Mouse (Mus musculus) intestine, embryonic 16.5 days (tissue): ENCODE measurements around the gene Agpat4. TPM values are rescaled to one million over a fixed set of nuclear protein-coding genes. Genes with fewer than 3 reads are reported as not detected.
A peak's percentile ranks its signal among the peaks of the same experiment; 100 is the strongest.

Experiments used
- ATAC-seq: fragments of 200-750 bp; cut with Nextera tagmentation; 2 replicates; pipeline ENCODE4 v1.8.0; 2017; ENCODE audit warnings: moderate TSS enrichment, moderate library complexity
- H3K27ac ChIP-seq: fragments of 300-500 bp; sonication (generic); 2 replicates; pipeline ENCODE4 v1.5.1; 2014; ENCODE audit warnings: mild to moderate bottlenecking, low read length
- H3K27me3 ChIP-seq: fragments of 300-500 bp; sonication (generic); replicated peaks from 2 replicates; pipeline ENCODE4 v1.6.1; 2014; ENCODE audit warnings: low read length, control low read depth, mixed read lengths; ENCODE audit not compliant: control insufficient read depth, insufficient read depth
- H3K36me3 ChIP-seq: fragments of 300-500 bp; sonication (generic); 2 replicates; pipeline ENCODE4 v1.6.1; 2014; ENCODE audit warnings: low read length, control low read depth; ENCODE audit not compliant: control insufficient read depth, insufficient read depth
- H3K4me1 ChIP-seq: fragments of 300-500 bp; sonication (generic); 2 replicates; pipeline ENCODE4 v1.6.1; 2014; ENCODE audit warnings: low read length, control low read depth, mixed read lengths; ENCODE audit not compliant: control insufficient read depth, insufficient read depth
- H3K4me2 ChIP-seq: fragments of 300-500 bp; sonication (generic); 2 replicates; pipeline ENCODE4 v1.6.1; 2014; ENCODE audit warnings: low read depth, low read length, control low read depth
- H3K4me3 ChIP-seq: fragments of 300-500 bp; sonication (generic); 2 replicates; pipeline ENCODE4 v1.5.1; 2014; ENCODE audit warnings: mild to moderate bottlenecking, low read length
- H3K9ac ChIP-seq: fragments of 300-500 bp; sonication (generic); 2 replicates; pipeline ENCODE4 v1.6.1; 2014; ENCODE audit warnings: low read depth, low read length
- H3K9me3 ChIP-seq: fragments of 300-500 bp; sonication (generic); 2 replicates; pipeline ENCODE4 v1.6.1; 2016; ENCODE audit warnings: low read length, control low read depth; ENCODE audit not compliant: control insufficient read depth
- WGBS: fragments of 180-500 bp; shearing (Covaris S2); extraction: QIAGEN DNeasy Blood & Tissue Kit; methylation state at CpG from one replicate; pipeline ENCODE4 v1.1.7; 2014; 5-methylcytosine and 5-hydroxymethylcytosine counted together
- polyA plus RNA-seq: library from polyadenylated mRNA; unstranded; fragments of >200 nt; fragmentation: Nextera tagmentation; extraction: Ambion mirVana; gene quantifications from 2 replicates; pipeline ENCODE4 v1.2.1, GENCODE M21; 2015

Agpat4 gene
- polyA plus RNA-seq, 1 experiment from 2014 or later = 19.2 TPM

- Histone ChIP-seq H3K36me3 (peaks cover 3% of the 10 kb centered on the region; the same call in 1 of the 2 replicates), H3K27me3 (no peaks in the 10 kb centered on the region), H3K4me3 (no peak overlapping the region), H3K9ac (no peak overlapping the region), H3K4me1 (peaks cover 10% of the 10 kb centered on the region; the same call in 1 of the 2 replicates), H3K27ac (no peak overlapping the region), H3K9me3 (no peaks in the 10 kb centered on the region), H3K4me2 (no peak overlapping the region)
- WGBS = 93% methylated on average over 3 of the region's 3 CpGs
- ATAC-seq = no peak
Observed at GRCm38 (mm10) chr17:12264293-12264692, 145.8 kb downstream of the Agpat4 start.

DNA sequence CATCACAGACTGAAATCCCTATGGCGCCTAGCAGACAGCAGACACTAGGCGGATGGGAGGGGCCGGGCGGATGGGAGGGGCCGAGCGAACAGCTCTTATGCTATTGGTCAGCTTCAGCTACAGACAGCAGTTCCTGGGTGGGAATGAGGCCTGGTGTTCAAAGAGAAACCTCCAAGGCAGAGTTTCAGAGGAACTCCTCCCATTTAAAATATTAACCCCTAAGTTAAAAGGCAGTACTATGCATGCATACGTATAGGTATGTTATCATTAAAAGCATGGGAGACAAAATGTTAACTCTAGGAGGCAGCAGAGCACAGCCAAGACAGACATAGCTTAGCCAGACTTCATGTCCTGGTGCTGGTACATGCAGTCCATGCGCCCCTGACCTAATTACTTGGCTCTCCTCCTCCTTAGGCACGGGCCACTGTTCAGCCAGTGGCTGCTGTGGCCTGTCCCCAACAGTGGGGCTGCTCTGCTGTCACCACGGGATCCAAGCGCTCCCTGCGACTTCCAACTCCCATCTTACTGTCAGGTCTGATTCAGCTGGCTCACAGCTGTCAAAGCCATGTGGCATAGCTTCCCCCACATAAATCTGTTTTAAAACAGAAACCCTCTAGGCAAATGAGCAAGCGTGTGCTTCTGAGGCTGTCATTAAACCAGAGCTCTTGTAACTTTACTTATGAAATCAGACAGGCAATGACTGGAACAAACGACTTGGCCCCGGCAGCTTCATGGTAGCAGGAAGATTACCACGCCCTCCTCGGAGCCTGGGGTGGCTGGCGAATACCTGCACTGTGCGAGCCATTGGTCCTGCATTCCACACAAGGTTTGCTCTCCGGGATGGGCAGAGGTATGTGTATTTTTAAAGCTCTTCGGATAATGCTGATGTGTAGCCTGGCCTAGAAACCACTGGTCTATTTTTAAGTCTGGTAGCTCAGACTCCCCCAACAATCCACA is 147.7 kb downstream of the Agpat4 start:
- H3K36me3 ChIP-seq = peaks cover 6% of the 10 kb centered on the region
- H3K4me3 ChIP-seq = no peak overlapping the region
- no peaks in the 10 kb centered on the region for H3K27me3 ChIP-seq
- no peak overlapping the region for H3K9ac ChIP-seq
- ATAC-seq = peak; percentile 77
- H3K4me2 ChIP-seq = no peak overlapping the region
- H3K4me1 ChIP-seq = peaks cover 10% of the 10 kb centered on the region; the same call in 1 of the 2 replicates
- 63% methylated on average over 21 of the region's 21 CpGs for WGBS
- H3K27ac ChIP-seq = no peak overlapping the region
- no peaks in the 10 kb centered on the region for H3K9me3 ChIP-seq

DNA sequence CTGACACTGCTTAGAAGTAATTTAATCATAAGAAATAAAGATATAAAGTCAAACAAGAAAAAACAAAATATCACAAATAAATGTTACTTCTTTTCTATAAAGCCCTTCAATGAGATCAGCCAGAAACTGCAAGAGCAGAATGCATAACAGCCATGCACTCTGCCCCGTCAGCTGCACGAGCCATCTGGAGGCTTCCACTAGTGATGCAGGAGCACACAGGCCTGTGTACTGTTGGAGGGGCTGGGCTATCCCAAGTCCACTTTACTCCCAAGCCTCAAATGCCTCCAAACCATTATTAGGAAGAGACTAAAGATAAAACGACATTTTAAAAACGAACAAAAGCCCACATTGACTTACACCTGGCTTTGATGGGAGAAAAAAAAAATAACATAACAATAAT is 149.6 kb downstream of the Agpat4 start:
- Histone ChIP-seq H3K9me3 (no peaks in the 10 kb centered on the region), H3K9ac (no peak overlapping the region), H3K4me3 (no peak overlapping the region), H3K27me3 (no peaks in the 10 kb centered on the region), H3K36me3 (peaks cover 14% of the 10 kb centered on the region), H3K4me2 (no peak overlapping the region), H3K27ac (no peak overlapping the region), H3K4me1 (peaks cover 10% of the 10 kb centered on the region; the same call in 1 of the 2 replicates)
- no peak for ATAC-seq
- 81% methylated on average over 4 of the region's 4 CpGs for WGBS

GRCm38 (mm10) chr17:12268538-12268937 is 150.0 kb downstream of the Agpat4 start:
- H3K4me2 ChIP-seq = no peak overlapping the region
- H3K27ac ChIP-seq = no peak overlapping the region
- no peak overlapping the region for H3K9ac ChIP-seq
- ATAC-seq = no peak
- WGBS = 84% methylated on average over 10 of the region's 10 CpGs
- H3K4me1 ChIP-seq = peaks cover 13% of the 10 kb centered on the region; the same call in 1 of the 2 replicates
- H3K36me3 ChIP-seq = peaks cover 14% of the 10 kb centered on the region
- no peak overlapping the region for H3K4me3 ChIP-seq
- no peaks in the 10 kb centered on the region for H3K9me3 ChIP-seq
- no peaks in the 10 kb centered on the region for H3K27me3 ChIP-seq

Other genes starting within 250 kb of the Agpat4 start
- 25.6 and 28.3 TPM in 2 replicates for gene Map3k4, start 200.1 kb downstream of the Agpat4 start, polyA plus RNA-seq